Mouse (Mus musculus) heart, embryonic 10.5 days (tissue): ENCODE data around the gene Kcna1. TPM values are rescaled to one million over a fixed set of nuclear protein-coding genes. Genes with fewer than 3 reads are reported as not detected.
A peak's percentile ranks its signal among the peaks of the same experiment; 100 is the strongest.

ENCODE experiments used
- DNase-seq: peaks from one replicate; pipeline ENCODE4 v3.0.0-alpha.2; 2017; ENCODE audit warnings: low spot score
- H3K27ac ChIP-seq: fragments of 300-500 bp; sonication (generic); 2 replicates; pipeline ENCODE4 v1.5.1; 2016; ENCODE audit warnings: mild to moderate bottlenecking
- H3K27me3 ChIP-seq: fragments of 300-500 bp; sonication (generic); 2 replicates; pipeline ENCODE4 v1.6.1; 2016; ENCODE audit warnings: mild to moderate bottlenecking; ENCODE audit not compliant: poor library complexity, insufficient read depth, severe bottlenecking
- H3K36me3 ChIP-seq: fragments of 300-500 bp; sonication (generic); 2 replicates; pipeline ENCODE4 v1.6.1; 2016; ENCODE audit warnings: mild to moderate bottlenecking, moderate library complexity
- H3K4me1 ChIP-seq: fragments of 300-500 bp; sonication (generic); 2 replicates; pipeline ENCODE4 v1.6.1; 2016; ENCODE audit warnings: mild to moderate bottlenecking
- H3K4me3 ChIP-seq: fragments of 300-500 bp; sonication (generic); 2 replicates; pipeline ENCODE4 v1.5.1; 2016; ENCODE audit warnings: mild to moderate bottlenecking, moderate library complexity
- H3K9me3 ChIP-seq: fragments of 300-500 bp; sonication (generic); 2 replicates; pipeline ENCODE4 v1.6.1; 2016; ENCODE audit warnings: mild to moderate bottlenecking, moderate library complexity
- WGBS: fragments of 180-500 bp; shearing (Covaris S2); methylation state at CpG from one replicate; pipeline ENCODE4 v1.1.7; 2016; 5-methylcytosine and 5-hydroxymethylcytosine counted together
- polyA plus RNA-seq: library from polyadenylated mRNA; unstranded; fragments of >200 nt; fragmentation: Nextera tagmentation; extraction: Ambion mirVana; gene quantifications from 2 replicates; pipeline ENCODE4 v1.2.1, GENCODE M21; 2016

Gene Kcna1
- 0.25 and 0.38 TPM in 2 replicates for polyA plus RNA-seq

- H3K9me3 ChIP-seq: no peaks in the 10 kb centered on the region
- peak within 1 kb of the TSS; percentile 65 for H3K4me3 ChIP-seq
- DNase-seq: no peak
- H3K27ac ChIP-seq: 0 out of 2 replicates have a peak within 1 kb of the TSS, but pooled peaks have one; percentile 36
- peaks cover 32% of the 10 kb centered on the region for H3K4me1 ChIP-seq
- no peaks in the 10 kb centered on the region for H3K36me3 ChIP-seq
- H3K27me3 ChIP-seq: peaks cover 75% of the 10 kb centered on the region
- WGBS: 33% methylated on average over 8 of the region's 8 CpGs
Observed at GRCm38 (mm10) chr6:126646381-126646780, at the start of gene Kcna1. TSS of gene Kcna1 (minus strand) at chr6:126646384.

DNA sequence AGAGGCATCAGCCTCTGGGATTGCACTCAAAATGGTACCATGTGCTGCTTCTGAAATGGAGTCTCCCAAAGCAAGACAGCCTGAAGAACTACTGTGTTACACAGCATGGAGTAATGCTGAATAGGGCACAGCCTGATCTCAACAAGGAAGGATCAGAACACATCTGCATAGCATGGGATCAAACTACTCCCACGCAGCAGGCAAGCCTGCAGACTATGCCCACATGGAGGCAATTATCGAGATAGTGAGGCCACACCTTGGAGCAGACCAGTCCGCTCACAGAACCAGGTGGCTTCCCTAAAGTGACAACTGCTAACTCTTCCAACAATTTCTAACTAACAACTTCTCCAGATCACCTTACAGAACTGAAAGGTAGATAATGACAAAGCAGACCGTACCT lies 40.9 kb upstream of the Kcna1 start:
- 76% methylated on average over 4 of the region's 4 CpGs for WGBS
- no peaks in the 10 kb centered on the region for H3K27me3 ChIP-seq
- H3K36me3 ChIP-seq: no peaks in the 10 kb centered on the region
- no peak overlapping the region for H3K27ac ChIP-seq
- H3K4me1 ChIP-seq: no peaks in the 10 kb centered on the region
- no peaks in the 10 kb centered on the region for H3K9me3 ChIP-seq
- H3K4me3 ChIP-seq: no peak overlapping the region
- DNase-seq: no peak

GRCm38 (mm10) chr6:126685135-126685534 lies 39.0 kb upstream of the Kcna1 start:
- H3K4me1 ChIP-seq: 0 out of 2 replicates have a peak, but pooled peaks cover 7% of the 10 kb centered on the region
- H3K9me3 ChIP-seq: no peaks in the 10 kb centered on the region
- H3K27ac ChIP-seq: no peak overlapping the region
- no peaks in the 10 kb centered on the region for H3K36me3 ChIP-seq
- DNase-seq: no peak
- H3K27me3 ChIP-seq: no peaks in the 10 kb centered on the region
- WGBS: 62% methylated on average over 3 of the region's 3 CpGs
- H3K4me3 ChIP-seq: no peak overlapping the region

DNA sequence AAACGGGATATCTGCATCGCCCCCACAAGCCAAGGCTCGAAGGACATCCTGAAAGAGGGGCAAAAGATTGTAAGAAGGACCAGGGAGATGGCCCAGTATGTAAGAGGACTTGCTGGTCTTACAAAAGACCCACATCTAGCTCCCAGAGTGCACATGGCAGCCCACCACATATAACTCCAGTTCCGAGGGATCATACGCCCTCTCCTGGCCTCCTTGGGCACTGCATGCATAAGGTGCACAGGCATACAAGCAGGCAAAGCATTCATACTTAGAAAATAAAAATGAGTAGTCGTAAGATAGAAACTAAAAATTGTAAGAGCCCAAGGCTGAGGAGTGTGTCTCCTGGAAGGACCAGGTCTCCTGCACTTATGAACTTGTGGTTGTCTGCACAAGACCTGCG lies 32.8 kb upstream of the Kcna1 start:
- Histone ChIP-seq H3K4me3 (no peak overlapping the region), H3K36me3 (no peaks in the 10 kb centered on the region), H3K4me1 (0 out of 2 replicates have a peak, but pooled peaks cover 7% of the 10 kb centered on the region), H3K27ac (no peak overlapping the region), H3K27me3 (0 out of 2 replicates have a peak, but pooled peaks cover 5% of the 10 kb centered on the region), H3K9me3 (no peaks in the 10 kb centered on the region)
- 66% methylated on average over 7 of the region's 7 CpGs for WGBS
- no peak for DNase-seq

DNA sequence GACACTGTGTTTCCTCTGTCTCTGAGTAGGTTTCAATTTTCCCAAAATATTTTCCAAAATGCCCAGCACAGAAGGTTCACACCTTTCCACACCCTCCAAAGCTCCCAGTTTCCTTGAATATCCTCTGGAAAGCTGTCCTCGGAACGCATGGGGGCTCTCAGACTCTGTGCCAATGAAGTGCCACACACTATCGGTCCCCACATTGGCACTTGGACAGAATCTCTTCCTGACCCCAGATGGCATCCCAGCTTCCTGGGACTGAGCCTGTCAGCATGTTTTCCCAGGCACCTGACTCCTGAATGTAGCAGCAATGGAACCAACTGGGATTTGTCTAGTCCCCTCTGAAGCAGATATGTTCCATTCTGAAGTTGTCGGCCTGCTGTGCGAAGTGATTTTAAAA lies 20.8 kb upstream of the Kcna1 start:
- 86% methylated on average over 5 of the region's 5 CpGs for WGBS
- DNase-seq: no peak
- H3K9me3 ChIP-seq: no peaks in the 10 kb centered on the region

GRCm38 (mm10) chr6:126666091-126666490 lies 19.9 kb upstream of the Kcna1 start:
- Histone ChIP-seq H3K36me3 (no peaks in the 10 kb centered on the region), H3K27me3 (peaks cover 41% of the 10 kb centered on the region), H3K4me3 (no peak overlapping the region), H3K4me1 (no peaks in the 10 kb centered on the region), H3K9me3 (no peaks in the 10 kb centered on the region), H3K27ac (no peak overlapping the region)
- no peak for DNase-seq
- WGBS: 63% methylated on average over 6 of the region's 6 CpGs

More for the DNA sequence above, 20.8 kb upstream of the Kcna1 start:
- Histone ChIP-seq H3K27me3 (peaks cover 36% of the 10 kb centered on the region), H3K27ac (no peak overlapping the region), H3K4me1 (no peaks in the 10 kb centered on the region), H3K4me3 (no peak overlapping the region), H3K36me3 (no peaks in the 10 kb centered on the region)

DNA sequence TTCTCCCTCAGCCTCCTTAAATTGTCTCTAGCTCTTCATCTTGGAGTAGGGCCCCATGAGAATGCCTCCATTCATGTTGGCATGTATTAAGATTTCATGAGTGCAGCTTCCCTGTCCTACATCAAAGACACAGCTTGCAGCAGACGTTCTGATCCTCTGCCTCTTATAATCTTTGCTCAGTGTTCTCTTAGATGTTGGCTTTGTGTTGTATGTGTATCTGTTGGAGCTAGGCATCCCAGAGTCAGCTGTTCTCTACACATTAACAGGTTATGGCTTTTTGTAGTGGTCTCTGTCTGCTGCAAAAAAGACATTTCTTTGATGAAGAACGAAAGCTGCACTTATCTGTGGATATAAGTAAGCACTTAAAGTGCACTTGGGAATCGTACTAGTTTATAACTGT lies 18.4 kb upstream of the Kcna1 start:
- no peak for DNase-seq
- H3K36me3 ChIP-seq: no peaks in the 10 kb centered on the region
- H3K4me3 ChIP-seq: no peak overlapping the region
- peaks cover 34% of the 10 kb centered on the region for H3K27me3 ChIP-seq
- H3K9me3 ChIP-seq: no peaks in the 10 kb centered on the region
- H3K27ac ChIP-seq: no peak overlapping the region
- H3K4me1 ChIP-seq: no peaks in the 10 kb centered on the region
- 73% methylated on average over 3 of the region's 3 CpGs for WGBS

- Histone ChIP-seq H3K4me3 (no peak overlapping the region), H3K27ac (no peak overlapping the region), H3K9me3 (no peaks in the 10 kb centered on the region), H3K27me3 (peaks cover 12% of the 10 kb centered on the region; the same call in 1 of the 2 replicates), H3K36me3 (no peaks in the 10 kb centered on the region), H3K4me1 (no peaks in the 10 kb centered on the region; the same call in 1 of the 2 replicates)
- WGBS: 44% methylated on average over 2 of the region's 2 CpGs
- no peak for DNase-seq
Observed at GRCm38 (mm10) chr6:126657646-126658394, 11.6 kb upstream of the Kcna1 start.

DNA sequence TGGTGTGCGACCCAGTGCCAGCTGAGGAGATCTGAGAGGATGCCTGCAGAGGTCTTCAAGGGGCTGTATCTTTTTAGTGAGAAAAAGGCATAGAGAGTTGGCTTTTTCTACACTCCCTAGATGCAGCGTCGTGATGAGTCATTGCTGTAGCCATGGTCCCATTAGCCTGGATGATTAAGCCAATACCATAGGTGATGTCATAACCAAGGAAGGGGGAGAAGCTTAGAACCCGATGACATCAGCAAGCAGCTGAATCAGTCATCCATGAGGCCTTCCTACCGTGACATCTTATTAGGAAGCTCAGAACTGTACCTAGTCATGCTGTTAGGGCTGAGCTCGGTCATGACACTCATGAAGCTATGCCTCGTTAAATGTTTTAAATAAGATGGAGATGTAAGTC lies 7.4 kb upstream of the Kcna1 start:
- H3K9me3 ChIP-seq: no peaks in the 10 kb centered on the region
- DNase-seq: no peak
- H3K36me3 ChIP-seq: no peaks in the 10 kb centered on the region
- 80% methylated on average over 7 of the region's 7 CpGs for WGBS
- H3K4me1 ChIP-seq: no peaks in the 10 kb centered on the region; the same call in 1 of the 2 replicates
- no peak overlapping the region for H3K27ac ChIP-seq
- H3K4me3 ChIP-seq: no peak overlapping the region
- peaks cover 18% of the 10 kb centered on the region; the same call in 1 of the 2 replicates for H3K27me3 ChIP-seq

DNA sequence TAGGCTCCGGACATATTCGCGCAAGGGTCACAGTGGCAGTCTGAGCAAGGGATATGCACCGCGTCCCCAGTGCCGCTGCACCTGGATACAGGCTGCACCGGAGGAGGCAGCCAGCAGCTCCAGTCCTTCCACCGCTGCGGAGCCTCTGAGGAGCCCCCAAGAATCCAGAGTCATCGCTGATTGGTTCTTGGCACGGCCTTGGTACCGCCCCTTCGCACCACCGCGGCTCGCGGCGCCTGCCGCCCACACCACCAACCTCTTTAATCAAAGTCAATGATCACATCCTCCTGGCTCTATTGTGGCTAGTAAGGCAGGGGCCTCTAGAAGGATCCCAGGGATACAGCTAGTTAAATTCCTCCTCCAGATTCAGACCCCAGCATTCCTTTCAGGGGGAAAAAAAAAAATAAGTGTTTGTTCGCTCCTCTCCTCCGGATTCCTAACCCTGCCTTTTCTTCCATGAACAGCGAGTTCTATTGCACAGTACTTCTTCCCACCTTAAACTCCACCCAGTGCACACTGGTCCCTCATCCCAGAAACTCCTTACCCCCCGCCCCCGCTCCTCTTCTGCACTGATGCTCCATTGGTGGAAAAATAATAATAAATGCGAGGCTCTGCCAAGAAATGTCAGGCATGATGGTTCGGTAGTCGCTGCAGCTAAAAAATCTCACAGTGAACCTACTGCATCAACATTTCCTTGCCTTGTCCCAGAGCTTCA lies 383 bp downstream of the Kcna1 start:
- peak; percentile 78 for DNase-seq
- Histone ChIP-seq H3K27me3 (peaks cover 80% of the 10 kb centered on the region), H3K4me1 (peaks cover 32% of the 10 kb centered on the region), H3K4me3 (peak overlapping the region; percentile 65), H3K36me3 (no peaks in the 10 kb centered on the region), H3K9me3 (no peaks in the 10 kb centered on the region), H3K27ac (no peak overlapping the region)
- 1% methylated on average over 27 of the region's 27 CpGs for WGBS

DNA sequence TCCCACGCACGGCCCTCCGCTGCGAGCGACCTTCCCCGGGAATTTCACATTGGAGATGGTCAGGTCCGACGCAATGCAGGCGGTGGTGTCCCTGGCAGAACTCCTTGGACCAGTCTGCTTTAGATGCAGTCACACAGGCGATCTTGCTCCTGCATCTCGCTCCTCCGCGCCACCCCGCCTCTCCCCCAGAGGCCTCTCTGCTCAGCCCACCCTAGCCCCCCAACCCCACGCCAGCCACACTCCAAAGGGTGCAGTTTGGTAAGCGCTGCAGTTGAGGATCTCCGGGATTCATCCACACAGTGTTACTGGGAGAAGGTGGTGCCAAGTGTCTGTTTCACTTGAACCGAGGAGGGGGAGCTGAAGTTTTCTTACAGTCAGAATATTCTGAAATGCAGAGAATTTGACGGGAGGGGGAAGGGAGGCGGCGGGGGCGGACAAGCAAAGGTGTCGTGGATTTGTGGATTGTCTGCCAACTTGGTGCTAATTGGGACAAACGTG lies 1.1 kb downstream of the Kcna1 start:
- WGBS: under 1% methylated on average over 24 of the region's 24 CpGs

DNA sequence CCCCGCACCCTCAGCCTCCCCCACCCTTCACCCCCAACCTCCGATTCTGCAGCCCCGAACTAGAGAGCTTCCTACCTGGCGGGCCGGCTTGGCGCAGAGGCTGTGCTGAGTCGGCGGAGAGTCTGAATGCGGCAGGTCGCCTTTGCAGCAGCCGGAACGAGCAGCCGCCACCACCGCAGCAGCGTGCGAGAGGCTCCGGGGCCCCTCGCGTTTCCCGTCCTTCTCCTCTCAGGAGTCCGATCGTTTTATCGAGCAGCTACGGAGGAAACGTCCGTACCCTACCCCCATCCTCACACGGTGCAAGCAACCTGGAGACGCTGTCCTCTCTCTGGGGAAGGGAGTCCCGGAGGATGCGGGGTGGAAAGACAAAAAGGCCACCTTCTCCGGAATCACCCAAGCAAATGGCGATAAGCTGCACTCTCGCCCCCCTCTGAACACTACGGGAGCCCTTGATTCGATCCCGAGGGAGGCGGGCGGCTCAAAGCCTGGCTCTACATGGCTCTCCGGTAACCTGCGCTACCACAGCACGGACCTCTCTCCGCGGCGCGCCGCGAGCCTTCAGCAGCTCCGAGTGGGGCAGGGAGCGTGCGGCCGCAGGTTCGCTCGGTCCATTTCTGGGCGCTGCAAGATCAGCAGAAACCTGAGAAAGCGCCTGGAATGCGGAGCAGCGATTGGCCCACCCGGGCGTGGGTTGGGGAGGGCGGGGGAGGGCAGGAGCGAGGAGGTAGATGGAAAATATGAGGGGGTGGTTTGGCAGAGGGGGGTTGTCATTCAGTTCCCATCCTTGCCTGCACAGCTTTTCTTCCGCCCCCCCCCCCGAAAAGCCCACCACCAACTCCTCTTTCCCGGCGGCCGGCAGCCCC lies 1.8 kb downstream of the Kcna1 start:
- Histone ChIP-seq H3K27ac (no peak overlapping the region), H3K27me3 (peaks cover 93% of the 10 kb centered on the region), H3K4me1 (peaks cover 32% of the 10 kb centered on the region), H3K4me3 (peak overlapping the region; percentile 65), H3K36me3 (no peaks in the 10 kb centered on the region), H3K9me3 (no peaks in the 10 kb centered on the region)
- WGBS: under 1% methylated on average over 66 of the region's 66 CpGs
- DNase-seq: no peak

More for the DNA sequence above, 1.1 kb downstream of the Kcna1 start:
- peak overlapping the region; percentile 36; the same call in 1 of the 2 replicates for H3K27ac ChIP-seq
- peaks cover 87% of the 10 kb centered on the region for H3K27me3 ChIP-seq
- H3K4me1 ChIP-seq: peaks cover 32% of the 10 kb centered on the region
- H3K9me3 ChIP-seq: no peaks in the 10 kb centered on the region
- peak overlapping the region; percentile 65 for H3K4me3 ChIP-seq
- DNase-seq: no peak
- H3K36me3 ChIP-seq: no peaks in the 10 kb centered on the region
